Mouse (Mus musculus) limb, embryonic 14.5 days (tissue): ENCODE measurements around the gene Ptrhd1. TPM values are rescaled to one million over a fixed set of nuclear protein-coding genes. Genes with fewer than 3 reads are reported as not detected.

ENCODE experiments used
- ATAC-seq: fragments of 200-750 bp; cut with Nextera tagmentation; 2 replicates; pipeline ENCODE4 v1.8.0; 2017; ENCODE audit warnings: low read depth, moderate number of reproducible peaks, moderate TSS enrichment; ENCODE audit not compliant: low FRiP score
- DNase-seq: peaks from one replicate; pipeline ENCODE4 v3.0.0-alpha.2; 2015; ENCODE audit warnings: low spot score
- H3K27ac ChIP-seq: fragments of 300-500 bp; sonication (generic); replicated peaks from 2 replicates; pipeline ENCODE4 v1.5.1; 2014; ENCODE audit warnings: low read depth, mild to moderate bottlenecking, low read length, moderate library complexity, mixed read lengths
- H3K27me3 ChIP-seq: fragments of 300-500 bp; sonication (generic); 2 replicates; pipeline ENCODE4 v1.6.1; 2014; ENCODE audit warnings: low read length, mixed read lengths; ENCODE audit not compliant: control insufficient read depth, insufficient read depth
- H3K36me3 ChIP-seq: fragments of 300-500 bp; sonication (generic); 2 replicates; pipeline ENCODE4 v1.6.1; 2014; ENCODE audit warnings: mild to moderate bottlenecking, low read length, moderate library complexity, mixed read lengths; ENCODE audit not compliant: control insufficient read depth, insufficient read depth
- H3K4me1 ChIP-seq: fragments of 300-500 bp; sonication (generic); 2 replicates; pipeline ENCODE4 v1.6.1; 2014; ENCODE audit warnings: antibody characterized with exemption, low read length, mixed read lengths; ENCODE audit not compliant: control insufficient read depth, insufficient read depth
- H3K4me2 ChIP-seq: fragments of 300-500 bp; sonication (generic); replicated peaks from 2 replicates; pipeline ENCODE4 v1.6.1; 2014; ENCODE audit warnings: low read depth, mild to moderate bottlenecking, low read length, moderate library complexity; ENCODE audit not compliant: severe bottlenecking
- H3K4me3 ChIP-seq: fragments of 300-500 bp; sonication (generic); replicated peaks from 2 replicates; pipeline ENCODE4 v1.5.1; 2014; ENCODE audit warnings: low read length
- H3K9ac ChIP-seq: fragments of 300-500 bp; sonication (generic); 2 replicates; pipeline ENCODE4 v1.6.1; 2014; ENCODE audit warnings: mild to moderate bottlenecking, low read depth, low read length, moderate library complexity; ENCODE audit not compliant: severe bottlenecking
- H3K9me3 ChIP-seq: fragments of 300-500 bp; sonication (generic); 2 replicates; pipeline ENCODE4 v1.6.1; 2016; ENCODE audit warnings: low read length; ENCODE audit not compliant: control insufficient read depth
- POLR2A ChIP-seq: fragments of 200-500 bp; IDR thresholded peaks from 2 replicates; pipeline ENCODE4 v1.8.0; 2012; ENCODE audit warnings: inconsistent platforms, mild to moderate bottlenecking, moderate library complexity, borderline replicate concordance; ENCODE audit not compliant: insufficient read depth, insufficient read length; ENCODE audit errors: extremely low read depth
- WGBS: fragments of 180-500 bp; shearing (Covaris S2); extraction: QIAGEN DNeasy Blood & Tissue Kit; methylation state at CpG from one replicate; pipeline ENCODE4 v1.1.7; 2014; 5-methylcytosine and 5-hydroxymethylcytosine counted together
- polyA plus RNA-seq, 2 experiments: library from polyadenylated mRNA; depleted of rRNA in 1 of 2; stranded (reverse) in 1 of 2; unstranded in 1 of 2; fragments of >200 nt; fragmentation: Nextera tagmentation in 1 of 2; extraction: Ambion mirVana in 1 of 2; gene quantifications; 2 replicates each; pipeline versions ENCODE4 v1.2.1 to v1.2.3; 2012 to 2014

Ptrhd1 gene
- polyA plus RNA-seq (2012; rRNA removed) (4.1 and 5.3 TPM in 2 replicates), polyA plus RNA-seq (2014; fragmentation: Nextera tagmentation; extraction: Ambion mirVana) (5.5 and 5.6 TPM in 2 replicates)

DNA sequence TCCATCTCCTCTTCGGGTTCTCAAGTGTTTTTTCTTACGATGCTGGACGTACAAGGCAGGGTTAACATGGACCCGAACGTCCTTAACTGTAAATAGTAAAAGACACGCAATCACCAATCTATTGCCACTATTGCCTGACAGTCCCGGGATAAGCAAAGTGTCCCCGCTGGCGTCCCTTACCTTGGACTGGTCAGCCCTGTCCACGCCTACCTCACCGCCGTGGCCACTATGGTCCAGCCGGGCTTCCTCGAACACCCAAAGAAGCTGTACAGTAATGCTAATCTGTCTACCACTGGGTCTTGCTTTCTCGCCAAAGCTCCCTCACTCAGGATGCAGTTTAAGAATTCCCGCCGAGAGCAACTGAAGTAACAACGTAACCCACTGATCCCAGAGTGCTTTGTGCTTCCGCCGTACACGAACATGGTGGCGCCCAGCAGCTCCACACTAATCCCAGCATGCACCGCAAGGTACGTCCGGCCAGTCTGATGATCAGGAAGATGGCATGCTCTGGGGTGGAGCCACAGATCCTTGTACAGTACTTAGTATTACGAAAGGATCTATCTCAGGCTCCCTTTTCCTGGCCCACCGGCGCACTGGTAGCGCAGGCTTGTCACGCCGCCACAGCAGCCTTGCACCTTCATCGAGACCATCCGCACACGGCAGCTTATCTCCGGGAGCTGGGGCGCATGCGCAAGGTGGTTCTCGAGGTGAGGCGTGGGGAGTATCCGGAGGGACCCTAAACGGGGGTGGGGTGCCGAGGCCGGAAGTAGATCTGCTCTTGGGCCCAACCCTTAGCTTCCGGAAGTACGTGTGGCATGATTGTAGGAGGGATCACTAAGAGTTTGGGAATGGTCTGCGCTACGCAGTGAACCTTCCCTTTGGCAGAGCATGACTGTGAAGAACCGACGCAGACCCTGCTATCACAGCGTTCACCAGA is at the start of gene Ptrhd1, which contains the start of gene Cenpo:
TSS of gene Ptrhd1 (plus strand) at position 456 of the 937 bp plus-strand sequence.
TSS of gene Cenpo (minus strand) at position 723 of the 937 bp plus-strand sequence.
- 0 out of 2 replicates have a peak, but pooled peaks have one; percentile 29 for TF ChIP-seq POLR2A
- H3K27ac ChIP-seq, result peak within 1 kb of the TSS; percentile 94
- no peaks in the 10 kb centered on the region for H3K27me3 ChIP-seq
- H3K36me3 ChIP-seq, result peaks cover 18% of the 10 kb centered on the region
- no peaks in the 10 kb centered on the region for H3K9me3 ChIP-seq
- peaks cover 4% of the 10 kb centered on the region; the same call in 1 of the 2 replicates for H3K4me1 ChIP-seq
- under 1% methylated on average over 49 of the region's 50 CpGs for WGBS
- ATAC-seq, result peak; percentile 99
- DNase-seq, result peak; percentile 96
- H3K9ac ChIP-seq, result peak within 1 kb of the TSS; percentile 70
- H3K4me3 ChIP-seq, result peak within 1 kb of the TSS; percentile 71
- H3K4me2 ChIP-seq, result peak within 1 kb of the TSS; percentile 67

DNA sequence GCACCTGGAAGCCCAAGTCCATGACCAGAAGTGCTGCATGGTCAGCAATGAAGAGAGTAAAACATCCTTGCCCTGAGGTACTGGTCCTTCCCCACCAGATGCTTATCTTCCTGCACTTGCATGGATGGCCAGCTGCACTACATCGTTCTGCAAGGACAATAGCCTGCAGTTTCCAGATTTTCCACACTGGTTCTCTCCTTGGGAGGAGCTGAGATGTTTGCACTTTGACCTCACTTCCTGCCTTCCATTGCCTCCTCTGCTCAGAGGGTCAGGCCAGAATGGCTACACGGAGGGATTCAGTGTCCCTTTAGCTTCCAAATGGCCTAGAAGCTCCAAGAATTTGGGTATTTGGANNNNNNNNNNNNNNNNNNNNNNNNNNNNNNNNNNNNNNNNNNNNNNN is 49.2 kb upstream of the Ptrhd1 start:
- H3K4me2 ChIP-seq, result no peak overlapping the region
- no peak overlapping the region for H3K4me3 ChIP-seq
- H3K4me1 ChIP-seq, result no peaks in the 10 kb centered on the region; the same call in 1 of the 2 replicates
- no peak overlapping the region for H3K27ac ChIP-seq
- ATAC-seq (no peak), DNase-seq (no peak)
- no peak for TF ChIP-seq POLR2A
- no peak overlapping the region for H3K9ac ChIP-seq
- H3K36me3 ChIP-seq, result peaks cover 7% of the 10 kb centered on the region
- no peaks in the 10 kb centered on the region for H3K27me3 ChIP-seq
- 78% methylated on average over 2 of the region's 2 CpGs for WGBS
- H3K9me3 ChIP-seq, result no peaks in the 10 kb centered on the region

DNA sequence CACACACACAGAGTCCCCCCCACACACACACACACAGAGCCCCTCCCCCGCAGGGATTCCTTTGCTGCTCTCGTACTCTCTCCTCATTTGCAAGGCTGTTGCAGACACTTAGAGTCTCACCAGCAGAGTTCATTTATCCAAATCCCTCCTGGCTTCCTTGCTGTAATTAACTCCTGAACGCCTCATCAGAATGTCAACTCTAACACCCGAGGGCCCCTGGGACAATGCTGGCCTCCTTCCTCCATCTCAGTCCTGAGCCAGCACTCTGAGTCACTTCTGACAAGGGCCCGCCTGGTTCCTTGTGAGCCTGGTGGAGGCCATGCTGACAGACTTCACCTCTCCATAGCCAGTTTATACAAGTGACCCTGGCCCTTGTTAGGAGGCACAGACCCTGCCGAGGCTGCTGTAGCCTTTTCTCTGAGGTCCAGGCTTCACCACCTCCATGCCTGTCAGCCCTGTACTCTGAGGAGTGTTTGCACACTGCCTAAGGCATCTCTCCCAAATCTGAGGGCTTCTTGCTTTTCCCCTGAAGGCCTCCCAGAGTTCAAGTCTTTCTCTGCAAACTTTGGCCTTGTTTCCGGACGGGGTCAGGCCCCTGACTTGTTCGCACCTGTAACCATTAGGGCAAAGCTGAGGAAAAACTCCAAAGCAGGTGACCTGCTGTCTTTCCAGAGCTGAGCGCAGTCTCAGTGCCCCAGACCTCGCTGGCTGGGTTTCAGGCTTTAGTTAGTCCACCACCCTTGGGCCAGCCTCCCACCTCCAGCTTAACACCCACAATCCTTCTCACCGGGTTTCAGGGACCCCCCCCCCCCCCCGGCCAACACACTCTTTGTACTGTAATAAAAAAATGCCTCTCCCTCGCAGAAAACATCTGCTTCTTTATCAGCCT is 45.4 kb upstream of the Ptrhd1 start:
- Histone ChIP-seq H3K27me3 (no peaks in the 10 kb centered on the region), H3K27ac (0 out of 2 replicates have a peak overlapping the region, but pooled peaks have one; percentile 15), H3K4me3 (no peak overlapping the region), H3K4me1 (peaks cover 15% of the 10 kb centered on the region), H3K9me3 (no peaks in the 10 kb centered on the region), H3K36me3 (peaks cover 7% of the 10 kb centered on the region), H3K9ac (no peak overlapping the region), H3K4me2 (no peak overlapping the region)
- DNase-seq (peak; percentile 57), ATAC-seq (peak; percentile 56; the same call in 1 of the 2 replicates)
- no peak for TF ChIP-seq POLR2A
- 28% methylated on average over 14 of the region's 14 CpGs for WGBS

DNA sequence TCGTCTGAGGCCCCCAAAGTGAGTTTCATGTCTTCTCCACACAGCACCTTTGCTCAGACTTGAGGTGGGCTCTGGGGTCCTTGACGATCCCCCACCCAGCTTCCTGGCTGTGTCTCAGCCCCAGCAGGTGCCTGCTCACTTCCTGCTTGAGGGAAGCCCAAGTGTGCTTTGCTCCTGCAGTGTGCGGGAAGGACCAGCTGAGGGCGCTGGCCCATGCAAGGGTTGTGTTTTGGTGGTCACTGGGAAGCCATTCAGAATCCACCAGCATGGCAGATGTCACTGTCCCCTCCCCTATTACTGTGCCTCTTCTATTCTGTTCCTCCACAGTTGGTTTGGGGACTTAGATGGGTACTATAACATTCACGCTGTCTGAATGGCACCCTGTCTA is 44.8 kb upstream of the Ptrhd1 start:
- Histone ChIP-seq H3K36me3 (peaks cover 8% of the 10 kb centered on the region), H3K4me3 (no peak overlapping the region), H3K27me3 (no peaks in the 10 kb centered on the region), H3K4me2 (no peak overlapping the region), H3K4me1 (peaks cover 17% of the 10 kb centered on the region), H3K9ac (no peak overlapping the region), H3K9me3 (no peaks in the 10 kb centered on the region), H3K27ac (no peak overlapping the region)
- WGBS, result 36% methylated on average over 5 of the region's 5 CpGs
- no peak for ATAC-seq
- TF ChIP-seq POLR2A, result no peak
- DNase-seq, result no peak

DNA sequence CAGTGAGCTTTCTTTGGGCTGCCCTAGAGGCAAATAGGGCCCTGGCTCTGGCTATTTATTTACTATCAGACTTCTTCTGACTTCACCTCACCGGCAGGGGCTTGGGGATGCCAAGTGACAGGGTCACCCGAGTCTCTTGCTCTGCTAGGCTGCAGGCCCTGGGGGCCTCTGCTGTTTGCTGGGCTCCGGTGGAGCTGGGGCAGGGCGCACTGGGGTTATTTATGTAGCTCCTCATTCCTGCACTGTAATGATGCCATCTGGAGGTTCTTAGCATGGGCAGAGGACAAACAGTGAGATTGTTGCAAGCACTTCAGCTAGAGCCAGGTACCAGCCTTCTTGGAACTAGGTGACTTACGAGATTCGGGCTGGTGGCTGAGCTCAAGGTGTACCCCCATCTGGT is 41.3 kb upstream of the Ptrhd1 start:
- Histone ChIP-seq H3K4me2 (no peak overlapping the region), H3K27me3 (no peaks in the 10 kb centered on the region), H3K4me3 (no peak overlapping the region), H3K9ac (no peak overlapping the region), H3K36me3 (peaks cover 10% of the 10 kb centered on the region), H3K4me1 (peaks cover 17% of the 10 kb centered on the region), H3K27ac (peak overlapping the region; percentile 55; the same call in 1 of the 2 replicates), H3K9me3 (no peaks in the 10 kb centered on the region)
- DNase-seq, result no peak
- 45% methylated on average over 6 of the region's 6 CpGs for WGBS
- no peak for TF ChIP-seq POLR2A
- ATAC-seq, result no peak
